Mouse (Mus musculus) megakaryocyte progenitor cell, adult 5-6 weeks (primary cell): ENCODE measurements at regions not wholly inside any gene's neighbourhood (a gene's known extent, or its start where the extent isn't known, plus 50 kb on each side); places are given as distances from the start of the nearest gene placed in this dataset.
A peak's percentile ranks its signal among the peaks of the same experiment; 100 is the strongest.

Experiments used
- ATAC-seq: replicated peaks from 2 replicates; pipeline ENCODE4 v1.8.0; 2016; ENCODE audit warnings: mild to moderate bottlenecking, moderate TSS enrichment, inconsistent platforms; ENCODE audit not compliant: poor library complexity

GRCm38 (mm10) chr12:8412125-8412524 is 87.7 kb downstream of the Rhob start:
- ATAC-seq, result no peak

- no peak for ATAC-seq
Measured at GRCm38 (mm10) chr12:8410410-8411341, 89.1 kb downstream of the Rhob start.

GRCm38 (mm10) chr12:8402084-8402483 is 88.9 kb downstream of the Hs1bp3 start:
- ATAC-seq, result no peak

- no peak for ATAC-seq
Measured at GRCm38 (mm10) chr12:8401376-8401775, 88.1 kb downstream of the Hs1bp3 start.

GRCm38 (mm10) chr12:8400345-8401130 is 87.3 kb downstream of the Hs1bp3 start:
- no peak for ATAC-seq

DNA sequence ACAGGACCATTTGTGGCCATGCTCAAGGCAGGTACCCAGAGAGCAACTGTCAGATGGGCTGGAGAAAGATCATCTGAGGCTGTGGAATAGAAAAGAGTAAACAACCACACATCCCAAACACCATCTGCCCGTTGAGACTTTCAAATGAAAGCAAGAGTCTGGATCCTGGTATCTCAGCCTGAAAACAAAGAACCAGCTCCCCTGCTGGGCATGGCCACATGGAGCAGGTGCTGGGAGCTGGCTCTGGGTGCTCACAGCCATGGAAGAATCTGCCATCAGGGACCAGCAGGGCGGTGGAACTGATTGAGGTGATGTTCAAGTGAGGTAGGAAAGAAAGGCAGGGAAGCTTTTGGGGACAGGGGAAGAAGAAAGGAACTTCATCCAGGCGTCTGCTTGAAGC is 85.6 kb downstream of the Hs1bp3 start:
- no peak for ATAC-seq

DNA sequence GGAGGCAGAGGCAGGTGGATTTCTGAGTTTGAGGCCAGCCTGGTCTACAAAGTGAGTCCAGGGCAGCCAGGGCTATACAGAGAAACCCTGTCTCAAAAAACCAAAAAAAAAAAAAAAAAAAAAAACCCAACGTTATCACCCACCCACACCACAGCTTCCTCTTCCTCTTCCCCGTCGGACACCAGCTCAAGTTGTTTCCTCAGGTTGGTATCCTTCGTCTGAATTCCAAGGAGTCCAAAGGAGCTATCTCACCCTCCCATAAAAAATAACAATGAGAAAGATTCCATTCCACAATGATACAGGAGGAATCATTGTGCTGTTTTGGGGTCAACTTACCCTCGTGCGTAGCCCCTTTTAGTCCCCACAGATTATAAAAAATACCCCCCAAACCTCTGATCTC is 83.2 kb downstream of the Hs1bp3 start:
- ATAC-seq, result peak; percentile 60

- no peak for ATAC-seq
Measured at GRCm38 (mm10) chr12:8394894-8395297, 81.7 kb downstream of the Hs1bp3 start.

DNA sequence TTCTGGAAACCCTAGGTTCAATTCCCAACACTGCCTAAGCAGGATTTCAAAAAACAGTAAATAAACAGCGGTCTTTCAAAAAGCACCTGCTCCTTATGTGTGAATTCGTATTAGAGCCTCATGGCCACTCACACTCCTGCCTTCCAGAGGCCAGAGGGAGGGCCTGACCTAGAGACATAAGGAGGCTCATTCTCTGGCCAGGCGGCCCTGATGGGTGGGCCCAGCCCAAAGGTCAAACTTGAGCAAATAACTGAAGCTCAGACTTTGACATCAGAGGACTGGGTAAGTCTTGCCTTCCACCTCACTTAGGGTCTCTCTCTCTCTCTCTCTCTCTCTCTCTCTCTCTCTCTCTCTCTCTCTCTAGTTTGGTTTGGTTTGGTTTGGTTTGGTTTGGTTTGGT is 80.7 kb downstream of the Hs1bp3 start:
- ATAC-seq, result no peak
